Mouse (Mus musculus) embryonic fibroblast, embryonic 13.5 days (primary cell): Measurements from ENCODE around the gene Mthfd2l.

Experiments
- CTCF ChIP-seq: IDR thresholded peaks from 2 replicates; pipeline ENCODE4 v1.5.1; 2011; ENCODE audit warnings: mild to moderate bottlenecking, control low read depth, low read length, moderate library complexity, borderline replicate concordance; ENCODE audit not compliant: insufficient read depth
- POLR2A ChIP-seq: IDR thresholded peaks from 2 replicates; pipeline ENCODE4 v1.6.1; 2011; ENCODE audit warnings: low read depth, mild to moderate bottlenecking, control low read depth, low read length, moderate library complexity

- no peak for TF ChIP-seq POLR2A
- TF ChIP-seq CTCF = no peak
Measured at GRCm38 (mm10) chr5:91015216-91015615, 84.3 kb downstream of the Mthfd2l start.
